Mouse (Mus musculus): Measurements from ENCODE around the gene Ccr1. TPM values are rescaled to one million over a fixed set of nuclear protein-coding genes. Genes with fewer than 3 reads are reported as not detected.
A peak's percentile ranks its signal among the peaks of the same experiment; 100 is the strongest.

Gene Ccr1
- total and polyA plus RNA-seq, 2 experiments from 2014 or later = 0.38 to 0.76 TPM

DNA sequence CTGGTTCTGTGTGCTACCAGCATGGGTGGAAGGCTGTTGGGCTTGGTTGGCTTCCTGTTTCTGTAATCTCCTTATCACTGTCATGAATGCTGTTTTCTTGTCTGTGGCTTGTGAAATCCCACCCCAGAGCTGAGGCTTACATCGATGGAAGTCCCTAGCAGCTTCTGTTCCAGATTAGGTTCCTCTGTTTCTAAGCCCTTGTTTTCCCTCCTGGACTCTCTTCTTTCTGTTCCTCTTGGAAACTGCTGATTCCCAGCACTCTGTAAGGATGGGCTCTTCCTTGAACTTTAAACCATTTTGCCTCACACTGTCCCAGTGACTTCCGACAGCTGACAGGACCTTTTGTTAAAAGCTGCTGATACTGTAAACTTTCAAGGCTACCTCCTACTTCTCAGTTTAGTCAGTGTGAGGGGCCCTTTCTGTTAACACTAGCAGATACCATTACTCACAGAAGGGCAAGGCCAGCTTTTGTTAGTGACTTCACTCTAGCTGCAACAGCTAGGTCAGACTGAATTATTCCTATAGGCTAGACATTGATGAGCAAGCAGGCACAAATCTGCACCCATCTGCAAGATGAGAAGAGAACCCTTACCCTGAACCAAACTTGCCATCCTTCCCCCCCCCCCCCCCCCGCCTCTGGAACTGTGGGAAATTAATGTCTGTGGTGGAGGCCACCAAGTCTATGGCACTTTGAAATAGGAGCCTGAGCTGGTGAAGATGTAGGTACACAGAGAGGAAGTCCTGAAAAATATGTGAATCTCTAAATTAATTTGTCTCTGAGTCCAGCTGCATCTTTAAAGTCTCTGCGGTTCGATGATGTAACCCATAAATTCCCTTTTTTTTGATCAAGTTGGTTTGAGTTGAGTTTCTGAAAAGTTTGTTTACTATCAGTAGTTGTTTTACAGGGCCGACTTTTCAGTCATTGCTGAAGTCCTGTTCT is 36.5 kb downstream of the Ccr1 start:
- H3K27ac ChIP-seq (ENCODE audit: low read depth, low read length) = no peak overlapping the region
- H3K9me3 ChIP-seq (ENCODE audit: low read length) = no peaks in the 10 kb centered on the region
- no peak overlapping the region for H3K4me2 ChIP-seq (ENCODE audit: low read depth)
- TF ChIP-seq CTCF (IDR thresholded peaks at IDR 0.05; ENCODE audit: low read depth) = no peak
- H3K4me3 ChIP-seq (ENCODE audit: low read depth, low read length) = no peak overlapping the region
- DNase-seq (no peak), ATAC-seq (no peak)
- no peak overlapping the region for H3K9ac ChIP-seq
- 86% methylated on average over 5 of the region's 6 CpGs for WGBS
- no peaks in the 10 kb centered on the region for H3K4me1 ChIP-seq (ENCODE audit: insufficient read depth)
- no peaks in the 10 kb centered on the region for H3K36me3 ChIP-seq (ENCODE audit: insufficient read depth)
- no peaks in the 10 kb centered on the region for H3K27me3 ChIP-seq (ENCODE audit: insufficient read depth, low read length)

DNA sequence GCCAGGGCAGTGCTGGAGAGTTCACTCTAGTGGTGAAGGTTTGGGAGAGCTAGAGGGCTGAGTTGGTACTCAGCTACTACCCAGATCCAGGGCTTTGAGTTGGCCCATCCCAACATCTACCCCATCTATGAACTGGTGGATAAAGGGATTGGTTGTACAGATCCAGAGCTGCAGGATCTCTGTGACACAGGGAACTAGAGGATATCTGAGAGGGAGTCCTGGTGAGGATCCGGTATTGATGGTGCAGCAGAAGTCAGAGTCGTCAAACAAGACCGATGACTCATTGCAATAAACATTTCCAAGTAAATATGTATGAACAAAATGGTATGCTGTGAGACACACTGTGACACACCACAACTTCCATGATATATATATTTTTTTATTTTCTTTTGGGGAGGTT is 37.6 kb downstream of the Ccr1 start:
- H3K4me1 ChIP-seq (ENCODE audit: insufficient read depth) = no peaks in the 10 kb centered on the region
- no peak for ATAC-seq
- no peaks in the 10 kb centered on the region for H3K27me3 ChIP-seq (ENCODE audit: insufficient read depth, low read length)
- H3K9me3 ChIP-seq (ENCODE audit: low read length) = no peaks in the 10 kb centered on the region
- no peak overlapping the region for H3K4me2 ChIP-seq (ENCODE audit: low read depth)
- no peak overlapping the region for H3K27ac ChIP-seq (ENCODE audit: low read depth, low read length)
- 87% methylated on average over 3 of the region's 3 CpGs for WGBS
- no peak for DNase-seq
- no peak overlapping the region for H3K4me3 ChIP-seq (ENCODE audit: low read depth, low read length)
- no peak for TF ChIP-seq CTCF (IDR thresholded peaks at IDR 0.05; ENCODE audit: low read depth)
- no peak overlapping the region for H3K9ac ChIP-seq
- H3K36me3 ChIP-seq (ENCODE audit: insufficient read depth) = no peaks in the 10 kb centered on the region

DNA sequence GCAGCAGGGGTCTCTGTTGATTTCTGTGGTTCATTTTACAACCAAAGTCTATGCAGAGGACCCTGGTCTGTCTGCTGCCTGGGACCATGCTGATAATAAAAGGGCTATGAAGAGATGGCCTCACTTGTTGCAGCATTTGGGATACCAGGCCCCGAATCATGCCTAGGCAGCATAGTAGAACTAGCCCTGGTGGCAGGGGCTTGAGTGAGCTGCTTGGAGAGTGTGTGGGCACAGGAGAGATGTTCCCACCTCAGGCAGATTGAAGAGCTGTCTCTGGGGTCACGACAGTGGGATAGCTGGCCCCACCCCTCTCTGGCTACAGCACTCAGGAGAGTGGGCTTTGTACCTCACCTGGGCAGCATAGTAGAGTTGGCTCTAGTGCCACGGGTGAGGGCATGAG is 38.0 kb downstream of the Ccr1 start:
- H3K27me3 ChIP-seq (ENCODE audit: insufficient read depth, low read length) = no peaks in the 10 kb centered on the region
- no peaks in the 10 kb centered on the region for H3K4me1 ChIP-seq (ENCODE audit: insufficient read depth)
- H3K4me2 ChIP-seq (ENCODE audit: low read depth) = no peak overlapping the region
- H3K9ac ChIP-seq = no peak overlapping the region
- 85% methylated on average over 3 of the region's 3 CpGs for WGBS
- H3K9me3 ChIP-seq (ENCODE audit: low read length) = no peaks in the 10 kb centered on the region
- no peak for TF ChIP-seq CTCF (IDR thresholded peaks at IDR 0.05; ENCODE audit: low read depth)
- H3K36me3 ChIP-seq (ENCODE audit: insufficient read depth) = no peaks in the 10 kb centered on the region
- no peak overlapping the region for H3K27ac ChIP-seq (ENCODE audit: low read depth, low read length)
- DNase-seq (no peak), ATAC-seq (no peak)
- H3K4me3 ChIP-seq (ENCODE audit: low read depth, low read length) = no peak overlapping the region

DNA sequence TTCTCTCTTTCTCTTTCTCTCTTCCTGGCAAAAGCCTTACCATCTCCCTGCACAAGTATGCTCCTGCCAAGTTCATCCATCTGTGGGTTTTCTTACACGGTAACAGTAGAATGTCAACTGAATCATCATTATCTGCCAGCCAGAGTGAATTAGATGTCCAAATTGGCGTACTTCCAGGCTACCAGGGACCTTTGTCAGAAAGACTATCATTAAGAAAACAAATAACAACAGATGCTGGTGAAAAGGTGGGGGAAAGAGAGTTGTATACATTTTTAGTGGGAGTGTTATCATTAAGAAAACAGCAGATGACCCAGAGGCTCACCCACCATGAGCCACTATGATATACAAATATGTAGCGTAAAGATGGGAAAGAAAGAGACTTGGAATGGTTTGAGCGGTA is 38.6 kb downstream of the Ccr1 start:
- 68% methylated on average over 4 of the region's 4 CpGs for WGBS
- Histone ChIP-seq H3K36me3 (ENCODE audit: insufficient read depth) (no peaks in the 10 kb centered on the region), H3K9me3 (ENCODE audit: low read length) (no peaks in the 10 kb centered on the region), H3K4me3 (ENCODE audit: low read depth, low read length) (no peak overlapping the region), H3K27ac (ENCODE audit: low read depth, low read length) (no peak overlapping the region), H3K4me1 (ENCODE audit: insufficient read depth) (no peaks in the 10 kb centered on the region), H3K9ac (no peak overlapping the region), H3K27me3 (ENCODE audit: insufficient read depth, low read length) (no peaks in the 10 kb centered on the region), H3K4me2 (ENCODE audit: low read depth) (no peak overlapping the region)
- DNase-seq (peak; percentile 7), ATAC-seq (no peak)
- TF ChIP-seq CTCF (IDR thresholded peaks at IDR 0.05; ENCODE audit: low read depth) = no peak

DNA sequence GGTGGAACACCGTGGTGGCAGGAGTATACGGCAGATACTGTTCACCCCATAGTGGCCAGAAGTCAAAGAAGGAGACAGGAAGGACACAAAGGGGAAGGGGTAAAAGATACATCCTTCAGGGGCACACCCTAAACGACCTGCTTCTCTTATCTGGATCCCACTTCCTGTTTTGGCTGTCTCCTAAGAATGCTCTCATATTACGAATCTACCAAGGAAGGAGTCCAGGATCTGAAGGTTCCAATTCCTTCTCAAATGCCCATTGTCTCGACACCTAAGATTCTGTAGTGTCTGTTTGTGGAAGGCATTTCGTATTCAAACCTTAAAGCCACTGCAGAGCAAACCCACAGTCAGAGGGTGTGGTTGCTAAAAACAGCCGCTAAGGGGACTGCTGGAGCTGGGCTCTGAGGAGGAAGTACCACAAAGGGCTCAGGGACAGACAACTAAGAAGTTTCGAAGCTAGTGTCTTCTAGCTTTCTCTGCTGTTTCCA is 39.7 kb downstream of the Ccr1 start:
- Histone ChIP-seq H3K27ac (ENCODE audit: low read depth, low read length) (no peak overlapping the region), H3K4me3 (ENCODE audit: low read depth, low read length) (no peak overlapping the region), H3K27me3 (ENCODE audit: insufficient read depth, low read length) (no peaks in the 10 kb centered on the region), H3K4me2 (ENCODE audit: low read depth) (no peak overlapping the region), H3K9me3 (ENCODE audit: low read length) (no peaks in the 10 kb centered on the region), H3K9ac (no peak overlapping the region), H3K36me3 (ENCODE audit: insufficient read depth) (no peaks in the 10 kb centered on the region), H3K4me1 (ENCODE audit: insufficient read depth) (no peaks in the 10 kb centered on the region)
- peak; percentile 21; the same call in 1 of the 2 replicates for TF ChIP-seq CTCF (IDR thresholded peaks at IDR 0.05; ENCODE audit: low read depth)
- ATAC-seq = no peak
- 47% methylated on average over 8 of the region's 8 CpGs for WGBS
- no peak for DNase-seq

DNA sequence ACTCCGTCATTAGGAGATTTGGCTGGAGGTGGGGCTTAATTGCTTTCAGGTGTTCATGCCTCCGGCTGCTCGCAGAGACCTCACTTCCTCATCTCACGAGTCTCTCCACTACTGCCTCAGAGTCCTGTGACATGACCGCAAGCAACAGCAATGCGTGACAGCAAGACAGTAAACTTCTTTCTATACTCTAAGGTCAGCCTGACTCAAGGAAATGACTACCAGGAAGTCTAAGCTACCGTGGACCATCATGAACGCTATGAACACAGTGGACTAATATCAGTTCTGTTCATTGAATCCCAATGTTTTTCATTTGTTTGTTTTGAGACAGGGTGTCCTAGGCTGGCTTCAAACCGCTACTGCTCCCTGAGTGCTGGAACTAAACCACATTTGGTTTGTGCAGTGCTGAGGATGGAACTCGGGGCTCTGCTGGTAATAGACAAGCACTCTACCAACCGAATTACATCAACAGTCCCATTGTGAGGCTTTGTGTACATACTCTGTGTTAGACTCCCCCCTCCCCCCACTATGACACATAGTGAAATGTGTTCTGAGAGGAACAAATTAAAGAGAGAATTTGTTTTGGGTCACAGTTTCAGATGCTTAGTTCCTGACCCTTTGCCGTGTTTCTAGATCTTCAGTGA is 40.3 kb downstream of the Ccr1 start:
- no peak for ATAC-seq
- no peak overlapping the region for H3K9ac ChIP-seq
- 78% methylated on average over 12 of the region's 12 CpGs for WGBS
- H3K36me3 ChIP-seq (ENCODE audit: insufficient read depth) = no peaks in the 10 kb centered on the region
- no peak for DNase-seq
- H3K4me1 ChIP-seq (ENCODE audit: insufficient read depth) = no peaks in the 10 kb centered on the region
- no peaks in the 10 kb centered on the region for H3K9me3 ChIP-seq (ENCODE audit: low read length)
- TF ChIP-seq CTCF (IDR thresholded peaks at IDR 0.05; ENCODE audit: low read depth) = no peak
- H3K27ac ChIP-seq (ENCODE audit: low read depth, low read length) = no peak overlapping the region
- H3K27me3 ChIP-seq (ENCODE audit: insufficient read depth, low read length) = no peaks in the 10 kb centered on the region
- H3K4me2 ChIP-seq (ENCODE audit: low read depth) = no peak overlapping the region
- no peak overlapping the region for H3K4me3 ChIP-seq (ENCODE audit: low read depth, low read length)

All from forebrain, postnatal 0 days (tissue).